Mouse (Mus musculus): Measurements from ENCODE around the gene Lmcd1. TPM values are rescaled to one million over a fixed set of nuclear protein-coding genes. Genes with fewer than 3 reads are reported as not detected.
A peak's percentile ranks its signal among the peaks of the same experiment; 100 is the strongest.

Gene Lmcd1
- polyA plus RNA-seq, 1 experiment from 2014 or later = 69.3 TPM

DNA sequence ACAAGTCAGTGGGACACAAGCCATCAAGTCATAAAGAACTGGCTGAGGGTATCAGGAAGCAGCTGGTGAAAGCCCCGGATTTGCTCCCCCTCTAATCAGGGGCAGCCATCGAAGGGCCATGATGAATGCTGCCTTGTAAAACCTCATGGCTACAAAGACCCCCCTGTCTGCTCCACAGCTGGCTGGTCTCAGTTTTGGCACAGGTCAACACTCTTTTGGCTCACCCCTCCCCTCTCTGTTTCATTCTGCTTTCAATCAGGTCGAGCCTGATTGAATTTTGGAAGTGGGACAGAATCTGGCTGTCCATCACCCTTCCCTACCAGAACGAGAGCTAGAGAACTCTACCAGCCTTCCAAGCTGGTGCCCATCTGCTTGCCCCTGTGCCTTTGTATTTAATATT, 37.8 kb downstream of the Lmcd1 start:
- Histone ChIP-seq H3K27me3 (replicated peaks; ENCODE audit: insufficient read depth, low read length) (no peaks in the 10 kb centered on the region), H3K4me2 (replicated peaks; ENCODE audit: low read depth, low read length) (no peak overlapping the region), H3K9ac (replicated peaks; ENCODE audit: low read depth) (no peak overlapping the region), H3K9me3 (ENCODE audit: low read length) (no peaks in the 10 kb centered on the region), H3K36me3 (ENCODE audit: insufficient read depth, low read length) (no peaks in the 10 kb centered on the region), H3K4me1 (ENCODE audit: insufficient read depth, low read depth, low read length) (no peaks in the 10 kb centered on the region), H3K27ac (ENCODE audit: low read length) (no peak overlapping the region), H3K4me3 (ENCODE audit: low read depth, low read length) (no peak overlapping the region)
- no peak for DNase-seq (ENCODE audit: low spot score)
- ATAC-seq = no peak
- TF ChIP-seq CTCF (IDR thresholded peaks at IDR 0.05) (no peak), EP300 (IDR thresholded peaks at IDR 0.05) (no peak)
- WGBS = 24% methylated on average over 4 of the region's 4 CpGs

GRCm38 (mm10) chr6:112319449-112319848, 45.9 kb downstream of the Lmcd1 start:
- H3K4me3 ChIP-seq (ENCODE audit: low read depth, low read length) = no peak overlapping the region
- H3K4me2 ChIP-seq (replicated peaks; ENCODE audit: low read depth, low read length) = no peak overlapping the region
- no peaks in the 10 kb centered on the region for H3K27me3 ChIP-seq (replicated peaks; ENCODE audit: insufficient read depth, low read length)
- WGBS = 86% methylated on average over 4 of the region's 4 CpGs
- H3K9ac ChIP-seq (replicated peaks; ENCODE audit: low read depth) = no peak overlapping the region
- H3K9me3 ChIP-seq (ENCODE audit: low read length) = no peaks in the 10 kb centered on the region
- DNase-seq (ENCODE audit: low spot score) (no peak), ATAC-seq (no peak)
- H3K36me3 ChIP-seq (ENCODE audit: insufficient read depth, low read length) = no peaks in the 10 kb centered on the region
- no peaks in the 10 kb centered on the region for H3K4me1 ChIP-seq (ENCODE audit: insufficient read depth, low read depth, low read length)
- TF ChIP-seq EP300 (IDR thresholded peaks at IDR 0.05) = no peak
- no peak for TF ChIP-seq CTCF (IDR thresholded peaks at IDR 0.05)
- no peak overlapping the region for H3K27ac ChIP-seq (ENCODE audit: low read length)

DNA sequence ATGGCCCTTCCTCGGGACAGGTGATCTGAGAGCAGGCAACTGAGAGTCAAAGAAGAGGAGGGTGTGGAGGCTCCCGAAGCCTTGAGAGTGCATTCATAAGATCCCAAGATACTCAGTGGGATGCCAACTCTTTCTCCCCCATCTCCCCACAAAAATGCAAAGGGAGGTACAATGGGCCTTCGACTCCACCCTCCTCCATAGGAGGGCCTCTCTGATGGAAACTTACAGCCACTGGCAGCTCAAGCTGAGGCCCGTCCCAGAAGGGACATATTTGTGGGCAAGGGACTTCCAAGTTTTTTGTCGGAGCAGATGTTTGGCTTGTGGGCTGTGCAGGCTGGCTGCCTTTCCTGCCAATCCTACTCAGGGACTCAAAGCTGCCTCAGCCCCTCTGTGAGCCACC, 47.1 kb downstream of the Lmcd1 start:
- 45% methylated on average over 5 of the region's 5 CpGs for WGBS
- Histone ChIP-seq H3K4me1 (ENCODE audit: insufficient read depth, low read depth, low read length) (no peaks in the 10 kb centered on the region), H3K9ac (replicated peaks; ENCODE audit: low read depth) (no peak overlapping the region), H3K27ac (ENCODE audit: low read length) (no peak overlapping the region), H3K4me3 (ENCODE audit: low read depth, low read length) (no peak overlapping the region), H3K27me3 (replicated peaks; ENCODE audit: insufficient read depth, low read length) (no peaks in the 10 kb centered on the region), H3K9me3 (ENCODE audit: low read length) (no peaks in the 10 kb centered on the region), H3K4me2 (replicated peaks; ENCODE audit: low read depth, low read length) (no peak overlapping the region), H3K36me3 (ENCODE audit: insufficient read depth, low read length) (no peaks in the 10 kb centered on the region)
- TF ChIP-seq CTCF (IDR thresholded peaks at IDR 0.05) (no peak), EP300 (IDR thresholded peaks at IDR 0.05) (no peak)
- DNase-seq (ENCODE audit: low spot score) (no peak), ATAC-seq (no peak)

DNA sequence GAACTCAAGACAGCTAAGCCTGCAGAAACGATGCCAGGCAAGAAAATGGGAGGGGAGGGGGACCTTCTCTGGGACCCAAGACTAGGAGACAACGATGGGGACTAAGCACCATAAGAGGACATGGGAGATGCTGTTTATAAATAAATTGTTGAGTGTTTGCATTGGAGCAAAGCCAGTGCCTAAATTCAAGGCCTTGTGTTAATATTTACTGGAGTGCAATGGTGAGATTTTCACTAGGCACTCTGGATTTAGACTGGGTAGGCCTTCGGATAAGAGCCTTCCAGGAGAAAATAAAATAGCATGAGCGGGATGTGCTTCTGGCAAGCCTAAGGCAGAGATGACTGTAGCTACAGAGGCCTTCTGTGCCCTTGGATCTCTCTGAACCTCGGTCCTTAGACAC, 49.4 kb downstream of the Lmcd1 start:
- 62% methylated on average over 5 of the region's 5 CpGs for WGBS
- H3K9ac ChIP-seq (replicated peaks; ENCODE audit: low read depth) = no peak overlapping the region
- ATAC-seq = peak; percentile 21
- H3K27ac ChIP-seq (ENCODE audit: low read length) = no peak overlapping the region
- H3K4me1 ChIP-seq (ENCODE audit: insufficient read depth, low read depth, low read length) = no peaks in the 10 kb centered on the region
- H3K27me3 ChIP-seq (replicated peaks; ENCODE audit: insufficient read depth, low read length) = no peaks in the 10 kb centered on the region
- TF ChIP-seq EP300 (IDR thresholded peaks at IDR 0.05) = no peak
- TF ChIP-seq CTCF (IDR thresholded peaks at IDR 0.05) = no peak
- no peaks in the 10 kb centered on the region for H3K9me3 ChIP-seq (ENCODE audit: low read length)
- DNase-seq (ENCODE audit: low spot score) = no peak
- no peak overlapping the region for H3K4me2 ChIP-seq (replicated peaks; ENCODE audit: low read depth, low read length)
- H3K36me3 ChIP-seq (ENCODE audit: insufficient read depth, low read length) = no peaks in the 10 kb centered on the region
- no peak overlapping the region for H3K4me3 ChIP-seq (ENCODE audit: low read depth, low read length)

DNA sequence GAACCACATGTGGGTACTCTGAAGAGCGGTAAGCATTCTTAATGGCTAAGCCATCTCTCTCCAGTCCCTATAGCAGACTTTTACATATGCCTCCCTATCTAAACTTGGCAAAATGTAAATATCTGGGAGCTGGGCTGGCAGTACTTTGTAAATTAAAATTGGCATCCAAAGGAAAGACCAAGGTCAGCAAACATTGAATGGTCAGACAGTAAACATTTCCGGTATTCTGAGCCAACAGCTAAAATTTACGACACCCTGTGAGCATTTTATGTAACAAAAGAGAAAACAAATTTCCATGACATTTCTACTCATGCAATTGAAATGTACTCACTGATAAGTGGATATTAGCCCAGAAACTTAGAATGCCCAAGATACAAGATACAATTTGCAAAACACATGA, 51.7 kb downstream of the Lmcd1 start:
- no peak for TF ChIP-seq EP300 (IDR thresholded peaks at IDR 0.05)
- no peak for TF ChIP-seq CTCF (IDR thresholded peaks at IDR 0.05)

GRCm38 (mm10) chr6:112327793-112328192, 54.2 kb downstream of the Lmcd1 start:
- H3K4me1 ChIP-seq (ENCODE audit: insufficient read depth, low read depth, low read length) = no peaks in the 10 kb centered on the region
- 42% methylated on average over 5 of the region's 5 CpGs for WGBS
- H3K27me3 ChIP-seq (replicated peaks; ENCODE audit: insufficient read depth, low read length) = no peaks in the 10 kb centered on the region
- no peak overlapping the region for H3K9ac ChIP-seq (replicated peaks; ENCODE audit: low read depth)
- DNase-seq (ENCODE audit: low spot score) (peak; percentile 65), ATAC-seq (peak; percentile 75)
- H3K4me2 ChIP-seq (replicated peaks; ENCODE audit: low read depth, low read length) = no peak overlapping the region
- H3K4me3 ChIP-seq (ENCODE audit: low read depth, low read length) = no peak overlapping the region
- no peaks in the 10 kb centered on the region for H3K9me3 ChIP-seq (ENCODE audit: low read length)
- no peak overlapping the region for H3K27ac ChIP-seq (ENCODE audit: low read length)
- no peaks in the 10 kb centered on the region for H3K36me3 ChIP-seq (ENCODE audit: insufficient read depth, low read length)
- TF ChIP-seq CTCF (IDR thresholded peaks at IDR 0.05) (no peak), EP300 (IDR thresholded peaks at IDR 0.05) (peak; percentile 95)

More for the DNA sequence above, 51.7 kb downstream of the Lmcd1 start:
- no peak overlapping the region for H3K4me3 ChIP-seq (ENCODE audit: low read depth, low read length)
- H3K27me3 ChIP-seq (replicated peaks; ENCODE audit: insufficient read depth, low read length) = no peaks in the 10 kb centered on the region
- no peaks in the 10 kb centered on the region for H3K9me3 ChIP-seq (ENCODE audit: low read length)
- H3K27ac ChIP-seq (ENCODE audit: low read length) = no peak overlapping the region
- no peak overlapping the region for H3K4me2 ChIP-seq (replicated peaks; ENCODE audit: low read depth, low read length)
- no peaks in the 10 kb centered on the region for H3K36me3 ChIP-seq (ENCODE audit: insufficient read depth, low read length)
- H3K9ac ChIP-seq (replicated peaks; ENCODE audit: low read depth) = no peak overlapping the region
- no peaks in the 10 kb centered on the region for H3K4me1 ChIP-seq (ENCODE audit: insufficient read depth, low read depth, low read length)
- DNase-seq (ENCODE audit: low spot score) = no peak
- ATAC-seq = no peak
- WGBS = 68% methylated on average over 3 of the region's 3 CpGs

Data from lung, postnatal 0 days (tissue).